Mouse (Mus musculus): Measurements from ENCODE around the gene Scgb1b30.
"Not testable (repeated sequence)": the region's sequence is repeated elsewhere in the genome, so short reads cannot be mapped to it uniquely, and the experiment has no call there.

The Scgb1b30 gene

GRCm38 (mm10) chr7:34094911-34095481 lies at the start of gene Scgb1b30:
Gene Scgb1b30, plus strand, starts transcription at chr7:34095431.
- DNase-seq (ENCODE audit: extremely low read depth, insufficient read length, low spot score): no peak

GRCm38 (mm10) chr7:34068132-34068531 lies 27.1 kb upstream of the Scgb1b30 start:
- not testable (repeated sequence) for DNase-seq (ENCODE audit: extremely low read depth, insufficient read length, low spot score)

GRCm38 (mm10) chr7:34100002-34100401 lies 4.8 kb downstream of the Scgb1b30 start:
- DNase-seq (ENCODE audit: extremely low read depth, insufficient read length, low spot score): no peak

- DNase-seq (ENCODE audit: extremely low read depth, insufficient read length, low spot score): no peak
Observed at GRCm38 (mm10) chr7:34101276-34101675, 6.0 kb downstream of the Scgb1b30 start.

- no peak for DNase-seq (ENCODE audit: extremely low read depth, insufficient read length, low spot score)
Observed at GRCm38 (mm10) chr7:34109190-34109589, 14.0 kb downstream of the Scgb1b30 start.

- DNase-seq (ENCODE audit: extremely low read depth, insufficient read length, low spot score): no peak
Observed at GRCm38 (mm10) chr7:34116601-34117000, 21.4 kb downstream of the Scgb1b30 start.

GRCm38 (mm10) chr7:34120636-34121035 lies 25.4 kb downstream of the Scgb1b30 start:
- DNase-seq (ENCODE audit: extremely low read depth, insufficient read length, low spot score): not testable (repeated sequence)

GRCm38 (mm10) chr7:34122987-34123720 lies 27.9 kb downstream of the Scgb1b30 start:
- DNase-seq (ENCODE audit: extremely low read depth, insufficient read length, low spot score): no peak

- no peak for DNase-seq (ENCODE audit: extremely low read depth, insufficient read length, low spot score)
Observed at GRCm38 (mm10) chr7:34125346-34125745, 30.1 kb downstream of the Scgb1b30 start.

GRCm38 (mm10) chr7:34126291-34126690 lies 31.1 kb downstream of the Scgb1b30 start:
- no peak for DNase-seq (ENCODE audit: extremely low read depth, insufficient read length, low spot score)

- peak; percentile 64 for DNase-seq (ENCODE audit: extremely low read depth, insufficient read length, low spot score)
Observed at GRCm38 (mm10) chr7:34131118-34131517, 35.9 kb downstream of the Scgb1b30 start.

GRCm38 (mm10) chr7:34131959-34132354 lies 36.7 kb downstream of the Scgb1b30 start:
- peak; percentile 22 for DNase-seq (ENCODE audit: extremely low read depth, insufficient read length, low spot score)

- DNase-seq (ENCODE audit: extremely low read depth, insufficient read length, low spot score): peak; percentile 47
Observed at GRCm38 (mm10) chr7:34132355-34133079, 37.3 kb downstream of the Scgb1b30 start.

GRCm38 (mm10) chr7:34133117-34133762 lies 38.0 kb downstream of the Scgb1b30 start, which contains the start of gene Wtip:
Gene Wtip, minus strand, starts transcription at chr7:34133268.
- peak; percentile 88 for DNase-seq (ENCODE audit: extremely low read depth, insufficient read length, low spot score)

GRCm38 (mm10) chr7:34134336-34134735 lies 39.1 kb downstream of the Scgb1b30 start:
- no peak for DNase-seq (ENCODE audit: extremely low read depth, insufficient read length, low spot score)

- no peak for DNase-seq (ENCODE audit: extremely low read depth, insufficient read length, low spot score)
Observed at GRCm38 (mm10) chr7:34139493-34139892, 44.3 kb downstream of the Scgb1b30 start.

GRCm38 (mm10) chr7:34141123-34141522 lies 45.9 kb downstream of the Scgb1b30 start:
- no peak for DNase-seq (ENCODE audit: extremely low read depth, insufficient read length, low spot score)

GRCm38 (mm10) chr7:34147193-34147592 lies 52.0 kb downstream of the Scgb1b30 start:
- no peak for DNase-seq (ENCODE audit: extremely low read depth, insufficient read length, low spot score)

Measured in 3134 (cell line).